Mouse (Mus musculus) induced T-regulatory cell, adult 2 months (primary cell): ENCODE measurements around the gene Obscn.

Source experiments
- DNase-seq: peaks from one replicate; pipeline ENCODE4 v3.0.0-alpha.2; 2012; ENCODE audit warnings: low read depth

Gene Obscn

GRCm38 (mm10) chr11:59135904-59136452 is at the start of gene Obscn:
Obscn (minus strand) TSS chr11:59136402.
- DNase-seq, result no peak

DNA sequence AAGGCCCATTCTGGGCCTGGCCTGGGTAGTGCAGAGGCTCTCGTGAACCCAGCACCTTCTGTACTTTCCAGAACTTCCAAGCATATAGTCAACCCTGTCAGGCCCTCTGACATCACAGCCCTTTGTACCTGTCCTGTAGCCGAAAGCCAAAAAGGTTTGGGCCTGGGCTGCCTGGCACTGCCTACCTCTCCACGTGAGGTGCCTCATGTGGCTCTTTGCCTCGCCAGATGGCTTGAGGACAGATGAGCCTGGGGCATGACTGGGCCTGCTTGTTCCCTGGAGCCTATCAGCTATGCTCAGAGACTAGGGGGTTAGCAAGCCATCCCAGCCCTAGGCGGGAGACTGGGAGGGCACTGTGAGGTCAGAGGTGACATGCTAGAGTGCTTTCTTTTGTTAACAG is 49.3 kb upstream of the Obscn start:
- no peak for DNase-seq

- peak; percentile 55 for DNase-seq
Measured at GRCm38 (mm10) chr11:59183821-59184220, 47.6 kb upstream of the Obscn start.

GRCm38 (mm10) chr11:59182864-59183331 is 46.7 kb upstream of the Obscn start, which contains the start of gene Gjc2:
Gjc2 (minus strand) TSS chr11:59183213.
- no peak for DNase-seq

GRCm38 (mm10) chr11:59176921-59177320 is 40.7 kb upstream of the Obscn start:
- DNase-seq, result no peak

GRCm38 (mm10) chr11:59176475-59176874 is 40.3 kb upstream of the Obscn start:
- no peak for DNase-seq

DNA sequence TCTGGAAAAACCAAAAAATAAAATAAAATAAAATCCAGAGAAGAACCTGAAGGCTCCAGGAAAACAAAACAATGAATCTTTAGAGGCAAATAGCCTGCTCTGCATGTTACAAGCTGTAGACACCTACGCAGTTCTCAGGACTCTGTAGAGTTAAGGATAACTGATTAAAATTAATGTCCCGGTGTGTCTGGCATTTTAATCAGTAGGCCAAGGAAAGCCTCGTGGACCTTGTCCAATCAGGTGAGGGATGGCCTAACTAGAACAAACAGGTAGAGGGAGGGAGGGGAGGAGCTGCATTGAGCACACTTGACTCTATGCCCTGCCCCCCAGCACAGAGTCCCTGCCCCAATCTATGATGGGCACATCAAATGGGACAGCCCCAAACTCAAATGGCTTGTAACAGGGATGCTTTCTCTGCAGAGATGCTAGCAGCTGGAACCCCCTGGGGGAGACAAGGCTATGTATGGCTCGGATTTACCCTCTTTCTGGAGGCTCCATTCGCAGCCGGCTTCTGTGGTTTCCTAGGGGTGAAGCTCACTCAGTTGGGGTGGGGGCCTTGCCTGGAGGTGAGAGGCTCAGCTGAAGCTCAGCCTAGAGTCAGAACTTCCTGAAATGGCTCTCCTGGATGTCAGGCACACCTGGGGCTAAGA is 38.1 kb upstream of the Obscn start:
- no peak for DNase-seq

- no peak for DNase-seq
Measured at GRCm38 (mm10) chr11:59170549-59170948, 34.3 kb upstream of the Obscn start.

DNA sequence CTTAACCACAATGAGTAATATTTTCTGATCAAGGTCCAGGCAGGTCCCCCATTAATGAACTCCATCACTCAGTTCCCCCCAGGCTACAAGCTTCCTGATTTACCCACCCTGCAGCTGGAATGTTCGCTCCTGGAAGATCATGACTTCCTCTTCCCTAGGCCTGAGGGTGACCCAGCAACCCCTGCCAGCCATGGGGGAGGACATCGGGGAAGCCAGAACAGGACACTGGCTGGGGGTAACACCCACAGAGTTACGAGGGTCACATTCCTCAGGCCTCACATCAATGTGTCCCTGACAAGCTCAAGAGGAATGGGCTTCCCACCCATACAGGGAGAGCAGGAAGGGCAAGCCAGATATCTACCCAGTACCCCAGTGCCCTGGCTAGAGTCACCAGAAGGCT is 33.6 kb upstream of the Obscn start:
- no peak for DNase-seq

DNA sequence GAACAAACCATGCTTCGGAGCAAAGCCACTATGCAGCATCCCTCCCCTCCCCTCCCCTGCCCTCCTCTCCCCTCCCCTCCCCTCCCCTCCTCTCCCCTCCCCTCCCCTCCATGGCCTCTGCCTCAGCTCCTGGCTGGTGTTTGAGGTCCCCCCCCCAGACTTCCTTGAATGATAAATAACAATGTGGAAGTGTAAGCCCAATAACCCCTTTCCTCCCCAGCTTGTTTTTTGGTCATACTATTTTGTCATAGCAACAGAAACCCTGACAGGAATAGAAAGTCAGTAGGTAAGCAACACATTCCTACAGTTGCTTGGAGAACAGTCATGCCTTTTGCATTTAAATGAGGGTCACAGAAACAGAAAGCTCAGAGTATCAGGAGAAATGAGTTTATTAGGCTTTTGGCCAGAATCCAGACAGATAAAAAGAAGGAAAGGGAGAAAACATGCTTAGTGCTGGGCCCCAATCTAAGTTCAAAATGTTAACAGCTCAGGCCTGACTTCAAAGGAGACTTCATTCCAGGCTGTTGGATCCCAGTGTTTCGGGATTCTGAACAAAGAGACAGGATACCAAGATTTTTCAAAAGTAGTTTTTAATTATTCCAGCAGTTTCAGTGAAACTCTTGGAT is 29.5 kb upstream of the Obscn start:
- DNase-seq, result no peak

DNA sequence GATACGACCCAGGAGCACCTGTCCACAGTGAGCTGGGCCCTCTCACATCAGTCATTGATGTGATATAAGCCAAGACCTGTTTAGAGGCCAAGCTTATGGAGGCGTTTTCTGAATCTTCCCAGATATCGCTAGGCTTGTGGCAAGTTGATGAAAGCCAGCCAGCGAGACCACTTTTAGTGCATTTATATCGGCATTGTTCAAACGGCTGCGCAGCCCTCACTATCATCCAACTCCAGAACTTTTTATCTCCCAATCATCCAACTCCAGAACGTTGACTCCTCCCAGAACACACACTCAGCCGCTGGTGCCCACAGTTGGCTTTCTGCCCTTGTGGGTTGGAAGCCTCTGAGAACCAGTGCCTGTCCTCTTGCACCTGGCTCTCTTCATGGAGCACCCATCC is 28.2 kb upstream of the Obscn start:
- DNase-seq, result peak; percentile 18

- DNase-seq, result peak; percentile 97
Measured at GRCm38 (mm10) chr11:59163255-59164236, 27.3 kb upstream of the Obscn start, which contains the start of gene Iba57. Iba57 (minus strand) TSS chr11:59163739.

DNA sequence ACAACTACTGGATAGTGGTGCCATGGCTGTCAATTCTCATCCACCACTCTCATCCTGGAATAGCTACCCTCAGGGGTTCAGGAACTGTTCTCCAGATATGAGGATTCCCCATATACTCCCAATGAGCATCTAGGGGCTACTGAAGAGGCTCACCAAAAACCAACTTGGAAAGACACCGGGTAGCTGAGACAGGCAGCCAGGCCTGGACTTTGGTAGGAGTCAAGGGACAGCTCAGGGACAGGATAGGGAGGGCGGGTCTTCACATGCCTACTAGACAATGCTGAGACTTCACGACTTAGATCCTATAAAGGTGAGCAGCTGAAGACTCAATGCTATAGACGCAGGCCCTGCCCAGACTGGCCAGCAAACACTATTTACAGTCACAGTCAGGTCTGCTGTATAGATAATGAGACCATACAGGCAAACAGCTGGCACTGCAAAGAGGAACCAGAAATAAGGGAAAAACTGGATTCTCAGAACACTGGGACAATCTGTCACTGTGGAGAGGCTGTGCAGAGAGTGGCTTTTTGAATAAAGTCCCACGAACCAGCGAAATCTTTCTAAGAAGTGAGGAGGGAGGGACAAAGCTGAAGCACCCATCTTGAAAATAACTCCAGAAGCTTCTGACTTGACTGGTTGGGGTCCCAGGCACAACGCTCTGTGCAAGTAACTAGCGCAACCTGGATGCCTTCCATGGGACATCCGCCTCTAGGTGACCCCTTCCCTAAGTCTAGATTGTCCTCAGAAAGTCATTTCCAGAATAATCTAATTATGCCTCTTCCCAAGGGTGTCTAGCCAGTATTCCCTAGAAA is 26.4 kb upstream of the Obscn start:
- DNase-seq, result peak; percentile 13

DNA sequence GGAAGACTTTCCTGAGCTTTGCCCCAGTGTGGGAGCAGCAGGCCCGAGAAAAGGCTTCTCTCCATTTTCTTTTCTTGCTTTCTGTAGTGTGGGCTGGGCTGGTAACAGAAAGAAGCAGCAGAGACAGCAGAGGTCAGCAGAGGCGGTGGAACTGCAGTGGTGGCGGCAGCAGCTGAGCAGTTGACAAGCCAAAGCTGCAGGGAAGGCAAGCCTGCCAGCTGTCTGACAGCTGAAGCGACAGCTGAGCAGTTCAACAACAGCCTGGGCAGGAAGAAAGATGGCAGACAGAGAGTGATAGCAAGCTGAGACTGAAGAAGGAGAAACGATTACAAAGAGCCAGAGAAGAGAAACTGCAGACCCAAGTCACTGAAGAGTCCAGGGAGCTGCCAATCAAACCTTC is 25.2 kb upstream of the Obscn start:
- no peak for DNase-seq

- no peak for DNase-seq
Measured at GRCm38 (mm10) chr11:59159558-59159957, 23.4 kb upstream of the Obscn start.

DNA sequence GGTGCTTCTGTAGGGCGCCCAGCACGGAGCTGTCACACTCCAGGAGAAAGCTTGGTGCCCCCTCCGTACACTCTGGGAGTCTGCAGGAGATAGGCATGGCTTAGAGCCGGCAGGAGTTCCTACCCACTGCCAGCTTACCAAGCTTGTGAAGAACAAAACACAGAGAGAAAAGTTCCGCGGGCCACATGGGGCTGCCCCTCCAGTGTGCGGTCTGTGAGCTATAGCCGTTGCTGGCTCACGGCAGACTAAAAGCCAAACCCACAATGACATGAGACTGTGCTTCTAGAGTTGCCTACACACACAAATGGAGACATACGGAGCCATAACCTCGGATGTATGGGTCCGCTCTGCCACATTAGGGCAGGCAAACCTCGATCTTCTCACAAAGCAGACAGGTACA is 22.9 kb upstream of the Obscn start:
- no peak for DNase-seq

DNA sequence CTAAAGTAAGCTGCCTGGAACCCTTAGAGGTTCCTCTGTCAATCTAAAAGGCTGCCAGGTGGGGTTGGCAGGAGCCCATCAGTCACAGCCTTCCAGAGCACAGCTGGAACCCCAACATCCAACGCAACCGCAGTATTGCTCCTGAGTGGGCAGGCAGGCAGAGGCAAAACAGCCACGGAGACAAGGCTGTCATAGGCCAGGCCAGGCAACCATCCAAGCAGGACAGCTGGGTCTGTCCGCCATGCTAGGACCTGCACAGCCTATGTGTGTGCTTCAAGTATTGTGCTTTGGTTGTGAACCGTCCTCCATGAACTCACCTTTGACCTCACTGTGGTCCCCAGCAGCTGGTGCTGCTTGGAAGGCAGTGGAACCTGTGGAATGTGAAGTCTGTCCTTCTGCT is 19.7 kb upstream of the Obscn start:
- DNase-seq, result no peak

DNA sequence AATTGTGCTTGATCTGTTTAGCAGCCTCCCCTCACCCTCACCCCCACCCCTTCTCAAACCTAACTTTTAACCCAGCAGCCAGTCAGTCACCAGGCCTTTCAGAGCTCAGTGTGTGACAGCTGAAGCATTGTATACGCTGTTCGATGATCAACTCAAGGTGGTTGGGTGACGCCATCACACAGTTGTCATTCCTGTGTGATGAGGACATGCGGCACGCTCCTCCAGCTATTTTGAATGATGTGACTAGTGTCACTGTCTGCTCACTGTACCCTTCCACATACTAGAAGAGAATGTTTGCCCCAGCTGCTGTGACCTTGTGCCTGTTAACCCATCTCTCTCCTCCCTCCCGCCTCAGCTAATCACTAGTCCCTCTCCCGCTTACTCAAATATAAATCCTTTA is 18.0 kb upstream of the Obscn start:
- DNase-seq, result no peak

DNA sequence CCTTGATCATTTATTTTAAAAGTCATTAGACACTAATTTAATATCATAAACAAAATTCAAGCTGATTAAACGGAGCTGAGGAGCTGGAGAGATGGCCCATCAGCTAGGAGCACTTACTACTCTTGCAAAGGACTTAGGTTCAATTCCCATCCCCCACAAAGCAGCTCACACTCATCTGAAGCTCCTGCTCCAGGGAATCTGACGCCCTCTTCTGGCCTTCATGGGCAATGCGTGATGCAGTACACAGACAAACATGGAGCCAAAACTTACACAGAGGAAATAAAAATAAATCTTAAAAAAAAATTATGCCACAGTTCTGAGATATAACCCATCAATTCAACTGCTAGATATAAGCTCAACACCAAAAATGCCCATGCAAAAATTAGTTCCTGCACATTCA is 15.5 kb upstream of the Obscn start:
- peak; percentile 58 for DNase-seq

DNA sequence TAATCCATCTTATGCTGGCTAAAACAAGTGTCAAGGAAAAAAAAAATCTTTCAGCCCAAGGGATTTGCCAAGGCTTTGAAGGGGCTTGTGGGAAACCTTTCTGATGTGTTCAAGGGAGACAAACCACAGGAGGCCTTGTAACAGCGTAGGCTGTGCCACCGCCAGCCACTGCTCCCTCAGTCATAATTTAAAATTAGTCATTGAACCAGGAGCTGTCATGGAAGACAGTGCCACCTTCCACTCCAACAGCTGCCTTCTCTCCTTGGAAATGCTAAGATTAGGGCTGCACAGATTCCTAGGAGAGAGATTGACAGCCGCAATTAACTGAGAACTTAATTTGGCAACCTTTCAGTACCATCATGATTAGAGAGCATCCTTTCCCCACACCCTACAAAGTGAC is 13.1 kb upstream of the Obscn start:
- DNase-seq, result no peak

- DNase-seq, result no peak
Measured at GRCm38 (mm10) chr11:59142962-59143361, 6.8 kb upstream of the Obscn start.
